Mouse (Mus musculus) left cerebral cortex, adult 18-20 months (tissue): Measurements from ENCODE around the gene Fbf1. TPM values are rescaled to one million over a fixed set of nuclear protein-coding genes. Genes with fewer than 3 reads are reported as not detected.
"Not testable (repeated sequence)": the region's sequence is repeated elsewhere in the genome, so short reads cannot be mapped to it uniquely, and the experiment has no call there.

Experiments
- DNase-seq, 2 experiments: peaks; one replicate each; pipeline ENCODE4 v3.0.0; 2021 to 2022; ENCODE audit warnings: low spot score in 2 of 2, mixed read lengths in 1 of 2
- total RNA-seq, 2 experiments: library from RNA; stranded (reverse); gene quantifications; 2 replicates each; pipeline ENCODE4 v1.2.3; 2021

Gene Fbf1
- total RNA-seq, 2 experiments from 2014 or later = 75.9 to 81.3 TPM

GRCm38 (mm10) chr11:116138468-116139138 is 29.4 kb downstream of the Fbf1 start, which contains the start of gene Mrpl38:
Mrpl38 (minus strand) TSS chr11:116138868.
- DNase-seq = peak; percentile 68 to 75

GRCm38 (mm10) chr11:116138096-116138467 is 29.9 kb downstream of the Fbf1 start:
- DNase-seq = no peak

- no peak for DNase-seq
Observed at GRCm38 (mm10) chr11:116134171-116134570, 33.8 kb downstream of the Fbf1 start.

- no peak for DNase-seq
Observed at GRCm38 (mm10) chr11:116133497-116133896, 34.5 kb downstream of the Fbf1 start.

GRCm38 (mm10) chr11:116132366-116133333 is 35.3 kb downstream of the Fbf1 start:
- no peak for DNase-seq

- DNase-seq = no peak
Observed at GRCm38 (mm10) chr11:116131349-116132170, 36.4 kb downstream of the Fbf1 start.

- DNase-seq = peak; percentile 84 to 90
Observed at GRCm38 (mm10) chr11:116130488-116131205, 37.3 kb downstream of the Fbf1 start, which contains the start of gene Trim65. Trim65 (minus strand) TSS chr11:116131128.

- no peak for DNase-seq
Observed at GRCm38 (mm10) chr11:116129993-116130487, 37.9 kb downstream of the Fbf1 start.

- DNase-seq = no peak
Observed at GRCm38 (mm10) chr11:116129091-116129790, 38.7 kb downstream of the Fbf1 start.

GRCm38 (mm10) chr11:116127986-116128385 is 40.0 kb downstream of the Fbf1 start:
- DNase-seq = no peak

- DNase-seq = no peak
Observed at GRCm38 (mm10) chr11:116127156-116127980, 40.6 kb downstream of the Fbf1 start, which contains the start of gene Trim47. Trim47 (minus strand) TSS chr11:116127210.

GRCm38 (mm10) chr11:116126261-116126660 is 41.7 kb downstream of the Fbf1 start:
- no peak for DNase-seq

GRCm38 (mm10) chr11:116121731-116122245 is 46.2 kb downstream of the Fbf1 start:
- not testable (repeated sequence) for DNase-seq

- DNase-seq = no peak
Observed at GRCm38 (mm10) chr11:116117819-116118218, 50.1 kb downstream of the Fbf1 start.

GRCm38 (mm10) chr11:116117241-116117640 is 50.7 kb downstream of the Fbf1 start:
- DNase-seq = no peak

- DNase-seq = no peak
Observed at GRCm38 (mm10) chr11:116111611-116112203, 56.3 kb downstream of the Fbf1 start.

- no peak for DNase-seq
Observed at GRCm38 (mm10) chr11:116111067-116111466, 56.9 kb downstream of the Fbf1 start.

GRCm38 (mm10) chr11:116110540-116110939 is 57.4 kb downstream of the Fbf1 start:
- no peak for DNase-seq
